17 mouse cellular contexts compared by ENCODE assay signal in the genomic region with DNA sequence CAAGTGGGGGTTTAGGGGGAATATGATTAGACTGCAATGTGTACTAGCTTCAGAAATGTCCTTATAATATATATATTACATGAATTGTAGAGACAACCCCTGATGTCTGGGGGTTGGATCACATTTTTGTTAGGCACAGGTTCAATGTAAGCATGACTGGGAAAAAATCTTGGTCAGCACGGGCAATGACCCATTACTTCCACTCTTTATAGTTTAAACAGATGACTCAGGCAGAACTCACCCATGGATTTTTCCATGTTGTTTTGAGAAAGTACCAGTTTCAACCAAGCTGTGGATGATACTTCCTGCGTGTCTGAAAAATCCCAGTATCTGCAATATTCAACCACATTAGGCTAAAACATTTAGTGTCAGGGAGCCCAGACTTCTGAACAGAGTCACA.
"Had no signal": no experiment of that assay in that cellular context is flagged by ENCODE, and none has a peak within 500 bp of the region (broad histone marks: within the 10 kb centered on the region; RNA-seq: fewer than 3 reads in every experiment).

No protein-coding gene starts in this region.

- H3K4me1 ChIP-seq: lung, embryonic 15.5 days; megakaryocyte, embryonic 14.5 days; midbrain, embryonic 13.5 days; midbrain, embryonic 15.5 days; neural tube, embryonic 12.5 days; stomach, embryonic 15.5 days had no signal

- H3K9ac ChIP-seq: lung, embryonic 15.5 days; midbrain, embryonic 13.5 days; midbrain, embryonic 15.5 days; neural tube, embryonic 12.5 days; stomach, embryonic 15.5 days had no signal

- H3K4me3 ChIP-seq: lung, embryonic 15.5 days; megakaryocyte, embryonic 14.5 days; midbrain, embryonic 13.5 days; midbrain, embryonic 15.5 days; neural tube, embryonic 12.5 days; stomach, embryonic 15.5 days had no signal

- H3K9me3 ChIP-seq: lung, embryonic 15.5 days; megakaryocyte, embryonic 14.5 days; midbrain, embryonic 13.5 days; midbrain, embryonic 15.5 days; neural tube, embryonic 12.5 days; stomach, embryonic 15.5 days had no signal

- H3K27me3 ChIP-seq: lung, embryonic 15.5 days; megakaryocyte, embryonic 14.5 days; midbrain, embryonic 13.5 days; midbrain, embryonic 15.5 days; neural tube, embryonic 12.5 days; stomach, embryonic 15.5 days had no signal

- H3K27ac ChIP-seq: lung, embryonic 15.5 days; macrophage; midbrain, embryonic 13.5 days; midbrain, embryonic 15.5 days; neural tube, embryonic 12.5 days; stomach, embryonic 15.5 days; stomach, postnatal 0 days had no signal

- DNase-seq: lung, adult 2 months; lung, postnatal 14 days; lung, postnatal 36 days; right cerebral cortex, postnatal 14 days; thymus, adult 2 months; thymus, postnatal 25 days; thymus, postnatal 4 days had no signal

- H3K4me2 ChIP-seq: lung, embryonic 15.5 days; midbrain, embryonic 11.5 days; midbrain, embryonic 13.5 days; midbrain, embryonic 15.5 days; neural tube, embryonic 12.5 days; stomach, embryonic 15.5 days had no signal

- ATAC-seq: lung, postnatal 0 days; midbrain, embryonic 13.5 days; midbrain, embryonic 15.5 days had no signal

- H3K36me3 ChIP-seq: lung, embryonic 15.5 days; midbrain, embryonic 13.5 days; midbrain, embryonic 15.5 days; neural tube, embryonic 12.5 days; stomach, embryonic 15.5 days had no signal
